Mouse (Mus musculus) myocyte (in vitro differentiated cells): ENCODE measurements around the gene Gdpd5.

Experiments
- MAX ChIP-seq: IDR thresholded peaks from one replicate; pipeline ENCODE4 v1.6.1; 2011; ENCODE audit warnings: low read depth, mild to moderate bottlenecking, control low read depth
- POLR2A ChIP-seq: IDR thresholded peaks from one replicate; pipeline ENCODE4 v1.6.1; 2011; ENCODE audit warnings: low read depth, mild to moderate bottlenecking, control low read depth, moderate library complexity; ENCODE audit not compliant: insufficient read length
- SRF ChIP-seq: IDR thresholded peaks from one replicate; pipeline ENCODE4 v1.6.1; 2011; ENCODE audit warnings: low read depth; ENCODE audit not compliant: control insufficient read depth, insufficient read length
- TCF12 ChIP-seq: IDR thresholded peaks from one replicate; pipeline ENCODE4 v1.6.1; 2011; ENCODE audit warnings: mild to moderate bottlenecking, control low read depth; ENCODE audit not compliant: poor library complexity, insufficient read depth, severe bottlenecking
- USF1 ChIP-seq: IDR thresholded peaks from one replicate; pipeline ENCODE4 v1.6.1; 2011; ENCODE audit warnings: low read depth, mild to moderate bottlenecking, control low read depth, moderate library complexity

GRCm38 (mm10) chr7:99419311-99419710 is 38.1 kb downstream of the Gdpd5 start:
- no peak for TF ChIP-seq POLR2A
- TF ChIP-seq MAX, result no peak
- TF ChIP-seq USF1, result no peak
- TF ChIP-seq SRF, result no peak
- no peak for TF ChIP-seq TCF12
